Mouse (Mus musculus): ENCODE data around the gene Arhgap42.

GRCm38 (mm10) chr9:9208205-9208604 is 30.7 kb downstream of the Arhgap42 start:
- TF ChIP-seq CTCF (IDR thresholded peaks at IDR 0.05; ENCODE audit: control insufficient read depth, insufficient read depth, insufficient replicate concordance, low read depth, low read length) (no peak), POLR2A (IDR thresholded peaks at IDR 0.05; ENCODE audit: control insufficient read depth, low read depth, low read length) (no peak)

All from testis, adult 2 months (tissue).